Mouse (Mus musculus) liver, adult 2 months (tissue): ENCODE data around the gene Atp5g1. TPM values are rescaled to one million over a fixed set of nuclear protein-coding genes. Genes with fewer than 3 reads are reported as not detected.
"Not testable (repeated sequence)": the region's sequence is repeated elsewhere in the genome, so short reads cannot be mapped to it uniquely, and the experiment has no call there.

ENCODE experiments used
- DNase-seq: peaks from one replicate; pipeline ENCODE4 v3.0.0-alpha.2; 2011; ENCODE audit warnings: low read depth, low spot score; ENCODE audit errors: extremely low read depth
- H3K27ac ChIP-seq: fragments of 200-500 bp; replicated peaks from 2 replicates; pipeline ENCODE4 v1.5.1; 2012; ENCODE audit warnings: low read depth, mild to moderate bottlenecking, control low read depth, inconsistent platforms, low read length; ENCODE audit not compliant: insufficient read depth
- H3K27me3 ChIP-seq: fragments of 200-500 bp; 2 replicates; pipeline ENCODE4 v1.6.1; 2012; ENCODE audit warnings: mild to moderate bottlenecking, moderate library complexity, low read length, inconsistent platforms; ENCODE audit not compliant: control insufficient read depth, insufficient read depth
- H3K36me3 ChIP-seq: fragments of 200-500 bp; 2 replicates; pipeline ENCODE4 v1.6.1; 2012; ENCODE audit warnings: low read length, inconsistent platforms; ENCODE audit not compliant: control insufficient read depth, insufficient read depth
- H3K4me1 ChIP-seq: fragments of 200-500 bp; 2 replicates; pipeline ENCODE4 v1.6.1; 2011; ENCODE audit warnings: low read length; ENCODE audit not compliant: control insufficient read depth, insufficient read depth
- H3K4me3 ChIP-seq: fragments of 200-500 bp; 2 replicates; pipeline ENCODE4 v1.5.1; 2011; ENCODE audit warnings: low read depth, mild to moderate bottlenecking, control low read depth, low read length, moderate library complexity; ENCODE audit not compliant: insufficient read depth
- H3K79me2 ChIP-seq: fragments of 200-500 bp; 2 replicates; pipeline ENCODE4 v1.6.1; 2012; ENCODE audit warnings: inconsistent platforms, mild to moderate bottlenecking, low read length, moderate library complexity; ENCODE audit not compliant: control insufficient read depth, insufficient read depth
- H3K9ac ChIP-seq: fragments of 200-500 bp; 2 replicates; pipeline ENCODE4 v1.6.1; 2012; ENCODE audit warnings: low read depth, mild to moderate bottlenecking, control low read depth, inconsistent platforms, low read length
- CTCF ChIP-seq: fragments of 200-500 bp; IDR thresholded peaks from 2 replicates; pipeline ENCODE4 v1.5.1; 2011; ENCODE audit warnings: low read depth, low read length, control low read depth
- POLR2A ChIP-seq: fragments of 200-500 bp; IDR thresholded peaks from 2 replicates; pipeline ENCODE4 v1.6.1; 2011; ENCODE audit warnings: low read length, control low read depth; ENCODE audit not compliant: insufficient read depth; ENCODE audit errors: extremely low read depth
- WGBS: fragments of 180-500 bp; shearing (Covaris S2); methylation state at CpG from one replicate; pipeline ENCODE4 v1.1.7; 2018; 5-methylcytosine and 5-hydroxymethylcytosine counted together
- polyA plus RNA-seq: library from polyadenylated mRNA; depleted of rRNA; stranded (reverse); fragments of >200 nt; gene quantifications from 2 replicates; pipeline ENCODE4 v1.2.3, GENCODE M21; 2012
- total RNA-seq: library from RNA; depleted of rRNA; stranded (reverse); fragments of >200 nt; gene quantifications from 2 replicates; pipeline ENCODE4 v1.2.3, GENCODE M21; 2014

Atp5g1 gene
- total and polyA plus RNA-seq, 2 experiments, result 479 to 1,301 TPM

GRCm38 (mm10) chr11:96115416-96115815 lies 39.9 kb upstream of the Atp5g1 start:
- TF ChIP-seq CTCF, result no peak
- no peak for TF ChIP-seq POLR2A
- no peak overlapping the region for H3K27ac ChIP-seq
- no peaks in the 10 kb centered on the region for H3K36me3 ChIP-seq
- H3K9ac ChIP-seq, result no peak overlapping the region
- WGBS, result 86% methylated on average over 6 of the region's 6 CpGs
- no peaks in the 10 kb centered on the region for H3K27me3 ChIP-seq
- H3K79me2 ChIP-seq, result no peaks in the 10 kb centered on the region
- H3K4me1 ChIP-seq, result no peaks in the 10 kb centered on the region
- no peak for DNase-seq
- H3K4me3 ChIP-seq, result no peak overlapping the region

- no peak overlapping the region for H3K9ac ChIP-seq
- 64% methylated on average over 2 of the region's 2 CpGs for WGBS
- TF ChIP-seq POLR2A (no peak), CTCF (no peak)
- H3K27me3 ChIP-seq, result no peaks in the 10 kb centered on the region
- H3K36me3 ChIP-seq, result no peaks in the 10 kb centered on the region
- no peak overlapping the region for H3K4me3 ChIP-seq
- H3K79me2 ChIP-seq, result no peaks in the 10 kb centered on the region
- H3K27ac ChIP-seq, result no peak overlapping the region
- no peaks in the 10 kb centered on the region for H3K4me1 ChIP-seq
- no peak for DNase-seq
These were observed 38.6 kb upstream of the Atp5g1 start for GRCm38 (mm10) chr11:96114077-96114476.

- WGBS, result 41% methylated on average over 14 of the region's 14 CpGs
These were observed 36.3 kb upstream of the Atp5g1 start, which contains the start of gene Calcoco2 for GRCm38 (mm10) chr11:96111751-96112150. TSS of gene Calcoco2 (minus strand) at chr11:96111964.

DNA sequence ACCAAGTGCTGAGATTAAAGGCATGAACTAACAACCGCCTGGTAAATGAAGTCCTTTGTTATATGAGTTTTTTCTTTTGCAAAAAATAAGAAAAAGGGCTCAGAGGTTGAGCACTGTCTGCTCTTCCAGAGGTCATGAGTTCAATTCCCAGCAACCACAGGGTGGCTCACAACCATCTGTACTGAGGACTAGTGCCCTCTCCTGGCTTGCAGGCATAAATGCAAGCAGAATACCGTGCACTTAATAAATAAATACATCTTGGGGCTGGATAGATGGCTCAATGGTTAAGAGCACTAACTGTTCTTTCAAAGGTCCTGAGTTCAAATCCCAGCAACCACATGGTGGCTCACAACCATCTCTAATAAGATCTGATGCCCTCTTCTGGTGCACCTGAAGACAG lies 35.5 kb upstream of the Atp5g1 start:
- peak; percentile 8; the same call in 1 of the 2 replicates for TF ChIP-seq CTCF
- not testable (repeated sequence) for H3K27ac ChIP-seq, H3K9ac ChIP-seq, H3K4me1 ChIP-seq, DNase-seq, H3K27me3 ChIP-seq, H3K36me3 ChIP-seq, H3K79me2 ChIP-seq, H3K4me3 ChIP-seq
- 64% methylated on average over 2 of the region's 2 CpGs for WGBS

More at GRCm38 (mm10) chr11:96111751-96112150, 36.3 kb upstream of the Atp5g1 start, which contains the start of gene Calcoco2:
- Histone ChIP-seq H3K36me3 (no peaks in the 10 kb centered on the region), H3K27me3 (no peaks in the 10 kb centered on the region), H3K27ac (no peak within 1 kb of the TSS), H3K4me3 (no peak within 1 kb of the TSS), H3K79me2 (no peaks in the 10 kb centered on the region), H3K9ac (no peak within 1 kb of the TSS), H3K4me1 (no peaks in the 10 kb centered on the region)
- TF ChIP-seq POLR2A, result no peak
- no peak for TF ChIP-seq CTCF
- DNase-seq, result no peak

GRCm38 (mm10) chr11:96108376-96108775 lies 32.9 kb upstream of the Atp5g1 start:
- no peak overlapping the region for H3K4me3 ChIP-seq
- no peak overlapping the region for H3K27ac ChIP-seq
- no peak for TF ChIP-seq POLR2A
- TF ChIP-seq CTCF, result no peak
- no peaks in the 10 kb centered on the region for H3K4me1 ChIP-seq
- 58% methylated on average over 1 of the region's 1 CpGs for WGBS
- H3K27me3 ChIP-seq, result no peaks in the 10 kb centered on the region
- DNase-seq, result no peak
- no peak overlapping the region for H3K9ac ChIP-seq
- no peaks in the 10 kb centered on the region for H3K36me3 ChIP-seq
- H3K79me2 ChIP-seq, result no peaks in the 10 kb centered on the region

- no peak for TF ChIP-seq POLR2A
- peak; percentile 84 for TF ChIP-seq CTCF
- Histone ChIP-seq H3K4me3 (no peak overlapping the region), H3K79me2 (no peaks in the 10 kb centered on the region), H3K4me1 (no peaks in the 10 kb centered on the region), H3K27me3 (no peaks in the 10 kb centered on the region), H3K9ac (no peak overlapping the region), H3K27ac (no peak overlapping the region), H3K36me3 (no peaks in the 10 kb centered on the region)
- peak; percentile 19 for DNase-seq
- 3% methylated on average over 3 of the region's 3 CpGs for WGBS
These were observed 17.9 kb upstream of the Atp5g1 start for GRCm38 (mm10) chr11:96093361-96093760.
